Comparison of ENCODE assay signal across 16 mouse cellular contexts in the genomic region with DNA sequence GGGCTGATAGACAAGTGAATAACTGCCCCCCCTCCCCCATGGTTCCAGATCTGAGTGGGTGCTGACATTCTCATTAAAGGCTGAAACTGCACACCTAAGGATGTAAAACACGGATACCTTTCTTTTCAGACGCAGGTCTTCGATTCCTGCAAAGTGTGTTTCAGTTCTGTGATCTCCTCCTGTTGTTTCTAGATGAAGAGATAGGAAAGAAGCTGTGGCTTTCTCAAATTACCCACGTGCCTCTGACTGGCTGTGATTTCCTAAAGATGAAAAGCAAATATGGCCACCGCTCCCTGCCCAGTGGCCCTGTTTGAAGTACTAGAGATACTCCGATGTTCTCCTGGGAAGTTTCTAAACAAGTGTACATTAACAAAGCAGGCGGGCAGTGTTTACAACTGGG.
"Had no signal": no experiment of that assay in that cellular context is flagged by ENCODE, and none has a peak within 500 bp of the region (broad histone marks: within the 10 kb centered on the region; RNA-seq: fewer than 3 reads in every experiment).

No protein-coding gene starts in this region.

- H3K4me3 ChIP-seq: liver, embryonic 15.5 days; lung, embryonic 15.5 days; megakaryocyte, embryonic 14.5 days; midbrain, embryonic 13.5 days; midbrain, embryonic 15.5 days; neural tube, embryonic 13.5 days; neural tube, embryonic 15.5 days had no signal

- H3K9me3 ChIP-seq: liver, embryonic 15.5 days; lung, embryonic 15.5 days; midbrain, embryonic 13.5 days; midbrain, embryonic 15.5 days; neural tube, embryonic 13.5 days; neural tube, embryonic 15.5 days had no signal

- H3K36me3 ChIP-seq: liver, embryonic 15.5 days; lung, embryonic 15.5 days; midbrain, embryonic 13.5 days; midbrain, embryonic 15.5 days; neural tube, embryonic 13.5 days; neural tube, embryonic 15.5 days had no signal

- H3K4me1 ChIP-seq: liver, embryonic 15.5 days; lung, embryonic 15.5 days; midbrain, embryonic 13.5 days; midbrain, embryonic 15.5 days; neural tube, embryonic 13.5 days; neural tube, embryonic 15.5 days had no signal

- H3K9ac ChIP-seq: liver, embryonic 15.5 days; liver, postnatal 0 days; lung, embryonic 15.5 days; midbrain, embryonic 13.5 days; midbrain, embryonic 15.5 days; neural tube, embryonic 13.5 days; neural tube, embryonic 15.5 days had no signal

- H3K27ac ChIP-seq: liver, embryonic 15.5 days; lung, embryonic 15.5 days; macrophage; midbrain, embryonic 13.5 days; midbrain, embryonic 15.5 days; neural tube, embryonic 13.5 days; neural tube, embryonic 15.5 days had no signal

- H3K27me3 ChIP-seq: liver, embryonic 15.5 days; lung, embryonic 15.5 days; midbrain, embryonic 15.5 days; neural tube, embryonic 15.5 days had no signal

- DNase-seq: liver, postnatal 0 days; lung, adult 2 months; lung, postnatal 14 days; lung, postnatal 36 days; right cerebral cortex, postnatal 14 days; thymus, adult 18-20 months; thymus, postnatal 14 days; thymus, postnatal 36 days had no signal
